Comparison of ENCODE assay signal across 15 mouse cellular contexts in the genomic region with DNA sequence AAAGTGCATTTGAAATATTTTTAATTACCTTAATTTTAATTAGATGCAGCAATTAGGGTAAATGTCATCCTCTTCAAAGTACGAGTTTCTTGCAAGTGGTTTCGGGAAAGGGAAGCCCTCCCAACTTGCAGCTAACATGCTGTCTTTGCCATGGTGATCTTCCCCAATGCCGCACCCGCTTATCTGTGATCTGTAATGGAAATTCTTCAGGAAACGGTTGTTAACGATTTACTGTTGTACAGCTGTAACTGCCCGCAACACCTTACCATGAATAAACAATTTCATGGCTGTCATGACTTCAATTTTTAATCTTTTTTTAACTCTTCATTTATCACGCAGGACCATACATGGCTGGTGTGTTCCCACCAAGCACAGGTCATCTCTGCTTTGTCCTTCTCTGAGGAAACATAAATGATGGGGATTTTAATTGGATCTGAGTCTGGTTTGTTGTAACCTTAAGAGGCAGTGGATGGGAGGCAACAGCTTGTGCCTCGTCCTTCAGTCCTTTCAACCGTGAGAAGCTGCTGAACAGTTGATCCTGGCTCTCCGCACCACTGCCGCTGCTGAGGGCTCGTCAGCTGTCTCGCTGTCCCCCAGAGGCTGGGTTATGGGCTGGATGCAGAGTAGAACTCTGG. TPM values are rescaled to one million over a fixed set of nuclear protein-coding genes. Genes with fewer than 3 reads are reported as not detected.
DNase-seq lines count a peak whose midpoint lies in the region; ATAC-seq and TF ChIP-seq lines count a peak whose summit lies in the region.
"Had no signal": no experiment of that assay in that cellular context is flagged by ENCODE, and none has a peak within 500 bp of the region (broad histone marks: within the 10 kb centered on the region; RNA-seq: fewer than 3 reads in every experiment).

No protein-coding gene starts in this region.

- 49% methylated on average over 14 of the region's 14 CpGs for WGBS in hindbrain, embryonic 11.5 days
- WGBS in hindbrain, embryonic 10.5 days, result 56% methylated on average over 14 of the region's 14 CpGs
- 66% methylated on average over 14 of the region's 14 CpGs for WGBS in embryonic facial prominence, embryonic 14.5 days
- WGBS in hindbrain, embryonic 15.5 days, result 22% methylated on average over 14 of the region's 14 CpGs
- whole genome bisulfite sequencing in neural tube, embryonic 13.5 days, result 27% methylated on average over 14 of the region's 14 CpGs
- WGBS in stomach, postnatal 0 days, result 84% methylated on average over 14 of the region's 14 CpGs

- peak; percentile 48 for DNase-seq in hindbrain, embryonic 11.5 days (ENCODE audit: low spot score)
- DNase-seq in hindbrain, embryonic 10.5 days (ENCODE audit: low spot score), result no peak
- peak; percentile 22 for DNase-seq in embryonic facial prominence, embryonic 14.5 days (ENCODE audit: low spot score)
- no peak for DNase-seq in stomach, postnatal 0 days (ENCODE audit: low spot score)
- DNase-seq: gastrocnemius, postnatal 14 days; thymus, postnatal 25 days had no signal

- H3K4me2 ChIP-seq in hindbrain, embryonic 11.5 days (replicated peaks; ENCODE audit: low read depth, low read length), result no peak overlapping the region
- H3K4me2 ChIP-seq in embryonic facial prominence, embryonic 14.5 days (ENCODE audit: low read depth, low read length), result no peak overlapping the region
- H3K4me2 ChIP-seq in hindbrain, embryonic 15.5 days, result no peak overlapping the region
- H3K4me2 ChIP-seq in neural tube, embryonic 13.5 days, result no peak overlapping the region
- H3K4me2 ChIP-seq in stomach, postnatal 0 days (replicated peaks; ENCODE audit: low read depth), result no peak overlapping the region
- H3K4me2 ChIP-seq: heart, embryonic 13.5 days; lung, embryonic 15.5 days; stomach, embryonic 15.5 days had no signal

- no peak overlapping the region for H3K9ac ChIP-seq in hindbrain, embryonic 11.5 days (ENCODE audit: low read depth, low read length)
- no peak overlapping the region for H3K9ac ChIP-seq in embryonic facial prominence, embryonic 14.5 days (ENCODE audit: low read depth, low read length)
- no peak overlapping the region for H3K9ac ChIP-seq in hindbrain, embryonic 15.5 days
- H3K9ac ChIP-seq in neural tube, embryonic 13.5 days, result no peak overlapping the region
- no peak overlapping the region for H3K9ac ChIP-seq in stomach, postnatal 0 days (ENCODE audit: low read length)
- H3K9ac ChIP-seq: heart, embryonic 13.5 days; lung, embryonic 15.5 days; stomach, embryonic 15.5 days had no signal

- ATAC-seq in hindbrain, embryonic 11.5 days (ENCODE audit: low FRiP score), result peak; percentile 82
- no peak for ATAC-seq in embryonic facial prominence, embryonic 14.5 days (ENCODE audit: low read depth)
- ATAC-seq in hindbrain, embryonic 15.5 days (ENCODE audit: low FRiP score, low read depth), result peak; percentile 55; the same call in 1 of the 2 replicates
- peak; percentile 77 for ATAC-seq in neural tube, embryonic 13.5 days (ENCODE audit: low read depth)
- no peak for ATAC-seq in erythroid progenitor cell, adult 5-6 weeks (replicated peaks; ENCODE audit: low FRiP score, poor library complexity, severe bottlenecking)
- ATAC-seq in stomach, postnatal 0 days (ENCODE audit: low FRiP score, low TSS enrichment), result no peak
- ATAC-seq: Patski had no signal

- H3K27ac ChIP-seq in hindbrain, embryonic 11.5 days (ENCODE audit: low read depth, low read length), result peak overlapping the region; percentile 11; the same call in 1 of the 2 replicates
- no peak overlapping the region for H3K27ac ChIP-seq in hindbrain, embryonic 10.5 days
- H3K27ac ChIP-seq in embryonic facial prominence, embryonic 14.5 days (replicated peaks; ENCODE audit: low read depth, low read length), result no peak overlapping the region
- H3K27ac ChIP-seq in hindbrain, embryonic 15.5 days (replicated peaks), result peak overlapping the region; percentile 47
- peak overlapping the region; percentile 67 for H3K27ac ChIP-seq in neural tube, embryonic 13.5 days (replicated peaks)
- H3K27ac ChIP-seq in stomach, postnatal 0 days (replicated peaks), result no peak overlapping the region
- H3K27ac ChIP-seq: heart, embryonic 13.5 days; lung, embryonic 15.5 days; stomach, embryonic 15.5 days had no signal

- no peaks in the 10 kb centered on the region for H3K9me3 ChIP-seq in hindbrain, embryonic 11.5 days (ENCODE audit: control insufficient read depth, low read length)
- H3K9me3 ChIP-seq in hindbrain, embryonic 10.5 days, result no peaks in the 10 kb centered on the region
- no peaks in the 10 kb centered on the region for H3K9me3 ChIP-seq in embryonic facial prominence, embryonic 14.5 days (ENCODE audit: control insufficient read depth, low read length)
- H3K9me3 ChIP-seq in hindbrain, embryonic 15.5 days, result no peaks in the 10 kb centered on the region
- no peaks in the 10 kb centered on the region for H3K9me3 ChIP-seq in neural tube, embryonic 13.5 days
- no peaks in the 10 kb centered on the region for H3K9me3 ChIP-seq in stomach, postnatal 0 days (ENCODE audit: control insufficient read depth, low read length)
- H3K9me3 ChIP-seq: heart, embryonic 13.5 days; lung, embryonic 15.5 days; megakaryocyte, embryonic 14.5 days; stomach, embryonic 15.5 days had no signal

- H3K4me1 ChIP-seq in hindbrain, embryonic 11.5 days (replicated peaks; ENCODE audit: control insufficient read depth, insufficient read depth, low read length), result 0 out of 2 replicates have a peak, but pooled peaks cover 2% of the 10 kb centered on the region
- H3K4me1 ChIP-seq in hindbrain, embryonic 10.5 days (replicated peaks), result peaks cover 52% of the 10 kb centered on the region
- no peaks in the 10 kb centered on the region for H3K4me1 ChIP-seq in embryonic facial prominence, embryonic 14.5 days (ENCODE audit: control insufficient read depth, insufficient read depth, low read length)
- H3K4me1 ChIP-seq in hindbrain, embryonic 15.5 days (replicated peaks), result peaks cover 44% of the 10 kb centered on the region
- peaks cover 59% of the 10 kb centered on the region for H3K4me1 ChIP-seq in neural tube, embryonic 13.5 days (replicated peaks)
- no peaks in the 10 kb centered on the region for H3K4me1 ChIP-seq in stomach, postnatal 0 days (replicated peaks; ENCODE audit: control insufficient read depth, insufficient read depth)
- H3K4me1 ChIP-seq: lung, embryonic 15.5 days; stomach, embryonic 15.5 days had no signal

- H3K27me3 ChIP-seq in hindbrain, embryonic 11.5 days (ENCODE audit: control insufficient read depth, insufficient read depth, low read length), result peaks cover 34% of the 10 kb centered on the region
- peaks cover 46% of the 10 kb centered on the region for H3K27me3 ChIP-seq in hindbrain, embryonic 10.5 days (ENCODE audit: insufficient read depth, poor library complexity, severe bottlenecking)
- H3K27me3 ChIP-seq in embryonic facial prominence, embryonic 14.5 days (replicated peaks; ENCODE audit: control insufficient read depth, insufficient read depth, low read length), result no peaks in the 10 kb centered on the region
- H3K27me3 ChIP-seq in hindbrain, embryonic 15.5 days, result no peaks in the 10 kb centered on the region
- H3K27me3 ChIP-seq in neural tube, embryonic 13.5 days, result peaks cover 49% of the 10 kb centered on the region
- no peaks in the 10 kb centered on the region for H3K27me3 ChIP-seq in stomach, postnatal 0 days (ENCODE audit: control insufficient read depth, insufficient read depth, low read length)
- H3K27me3 ChIP-seq: heart, embryonic 13.5 days; lung, embryonic 15.5 days; megakaryocyte, embryonic 14.5 days; Patski; stomach, embryonic 15.5 days had no signal

- TF ChIP-seq EP300 in stomach, postnatal 0 days (optimal IDR thresholded peaks at IDR 0.05), result no peak

- TF ChIP-seq CTCF in stomach, postnatal 0 days (IDR thresholded peaks at IDR 0.05; ENCODE audit: low read depth), result no peak

- no peaks in the 10 kb centered on the region for H3K36me3 ChIP-seq in hindbrain, embryonic 11.5 days (ENCODE audit: control insufficient read depth, insufficient read depth, low read length)
- peaks cover 28% of the 10 kb centered on the region for H3K36me3 ChIP-seq in hindbrain, embryonic 10.5 days
- no peaks in the 10 kb centered on the region; the same call in 1 of the 2 replicates for H3K36me3 ChIP-seq in embryonic facial prominence, embryonic 14.5 days (ENCODE audit: control insufficient read depth, insufficient read depth, low read length)
- no peaks in the 10 kb centered on the region for H3K36me3 ChIP-seq in hindbrain, embryonic 15.5 days
- H3K36me3 ChIP-seq in neural tube, embryonic 13.5 days, result peaks cover 6% of the 10 kb centered on the region; the same call in 1 of the 2 replicates
- no peaks in the 10 kb centered on the region; the same call in 1 of the 2 replicates for H3K36me3 ChIP-seq in stomach, postnatal 0 days (ENCODE audit: control insufficient read depth, insufficient read depth, low read length)

- no peak overlapping the region for H3K4me3 ChIP-seq in hindbrain, embryonic 11.5 days (ENCODE audit: low read depth, low read length)
- no peak overlapping the region for H3K4me3 ChIP-seq in hindbrain, embryonic 10.5 days
- H3K4me3 ChIP-seq in embryonic facial prominence, embryonic 14.5 days (ENCODE audit: low read depth, low read length), result no peak overlapping the region
- H3K4me3 ChIP-seq in hindbrain, embryonic 15.5 days, result no peak overlapping the region
- H3K4me3 ChIP-seq in neural tube, embryonic 13.5 days, result no peak overlapping the region
- H3K4me3 ChIP-seq in stomach, postnatal 0 days (ENCODE audit: low read depth, low read length), result no peak overlapping the region
- H3K4me3 ChIP-seq: erythroblast, embryonic 14.5 days; heart, embryonic 13.5 days; lung, embryonic 15.5 days; megakaryocyte, embryonic 14.5 days; stomach, embryonic 15.5 days had no signal

RNA-seq across cellular contexts. Expression of a gene that starts 54.4 kb away (rescaled TPM):
- polyA plus RNA-seq in hindbrain, embryonic 11.5 days (2014; fragmentation: Nextera tagmentation; extraction: Ambion mirVana), result 90.1 and 104 TPM in 2 replicates
- polyA plus RNA-seq in hindbrain, embryonic 10.5 days (2016; fragmentation: Nextera tagmentation; extraction: Ambion mirVana), result 93.4 and 95.9 TPM in 2 replicates
- 50.1 and 55.0 TPM in 2 replicates for polyA plus RNA-seq in embryonic facial prominence, embryonic 14.5 days (2014; fragmentation: Nextera tagmentation; extraction: Ambion mirVana)
- 55.6 and 58.9 TPM in 2 replicates for polyA plus RNA-seq in hindbrain, embryonic 15.5 days (2015; fragmentation: Nextera tagmentation; extraction: Ambion mirVana)
- polyA plus RNA-seq in neural tube, embryonic 13.5 days (2015; fragmentation: Nextera tagmentation; extraction: Ambion mirVana), result 69.7 and 72.2 TPM in 2 replicates
- total RNA-seq in erythroid progenitor cell, adult 5-6 weeks (2015; ENCODE audit: low replicate concordance), result 4.2 and 7.9 TPM in 2 replicates
- 9.5 and 13.7 TPM in 2 replicates for total RNA-seq in erythroid progenitor cell, adult 5-6 weeks (2017; ENCODE audit: low replicate concordance)
- 23.9 and 24.5 TPM in 2 replicates for polyA plus RNA-seq in stomach, postnatal 0 days (2015; fragmentation: Nextera tagmentation; extraction: Ambion mirVana)

Comparison
In these comparisons a context has a peak if more than half of its experiments do, and no peak if none do; other contexts are left out.
1. DNase-seq: peak in hindbrain, embryonic 11.5 days (single experiment) and embryonic facial prominence, embryonic 14.5 days (single experiment); none in hindbrain, embryonic 10.5 days (single experiment) and stomach, postnatal 0 days (single experiment).
2. H3K27ac ChIP-seq: peak in hindbrain, embryonic 11.5 days (single experiment), hindbrain, embryonic 15.5 days (single experiment) and neural tube, embryonic 13.5 days (single experiment); none in hindbrain, embryonic 10.5 days (single experiment), embryonic facial prominence, embryonic 14.5 days (single experiment) and stomach, postnatal 0 days (single experiment).
3. ATAC-seq: peak in hindbrain, embryonic 11.5 days (single experiment), hindbrain, embryonic 15.5 days (single experiment) and neural tube, embryonic 13.5 days (single experiment); none in embryonic facial prominence, embryonic 14.5 days (single experiment), erythroid progenitor cell, adult 5-6 weeks (single experiment) and stomach, postnatal 0 days (single experiment).